Mouse (Mus musculus): ENCODE data around the gene Efna5. TPM values are rescaled to one million over a fixed set of nuclear protein-coding genes. Genes with fewer than 3 reads are reported as not detected.

The Efna5 gene
- polyA plus RNA-seq, 1 experiment, result 4.1 TPM

GRCm38 (mm10) chr17:62785781-62786601, 95.1 kb downstream of the Efna5 start:
- TF ChIP-seq CTCF (IDR thresholded peaks at IDR 0.05; ENCODE audit: borderline replicate concordance, insufficient read depth, low read depth, low read length) (no peak), POLR2A (IDR thresholded peaks at IDR 0.05; ENCODE audit: borderline replicate concordance, insufficient read depth, low read length) (no peak)

DNA sequence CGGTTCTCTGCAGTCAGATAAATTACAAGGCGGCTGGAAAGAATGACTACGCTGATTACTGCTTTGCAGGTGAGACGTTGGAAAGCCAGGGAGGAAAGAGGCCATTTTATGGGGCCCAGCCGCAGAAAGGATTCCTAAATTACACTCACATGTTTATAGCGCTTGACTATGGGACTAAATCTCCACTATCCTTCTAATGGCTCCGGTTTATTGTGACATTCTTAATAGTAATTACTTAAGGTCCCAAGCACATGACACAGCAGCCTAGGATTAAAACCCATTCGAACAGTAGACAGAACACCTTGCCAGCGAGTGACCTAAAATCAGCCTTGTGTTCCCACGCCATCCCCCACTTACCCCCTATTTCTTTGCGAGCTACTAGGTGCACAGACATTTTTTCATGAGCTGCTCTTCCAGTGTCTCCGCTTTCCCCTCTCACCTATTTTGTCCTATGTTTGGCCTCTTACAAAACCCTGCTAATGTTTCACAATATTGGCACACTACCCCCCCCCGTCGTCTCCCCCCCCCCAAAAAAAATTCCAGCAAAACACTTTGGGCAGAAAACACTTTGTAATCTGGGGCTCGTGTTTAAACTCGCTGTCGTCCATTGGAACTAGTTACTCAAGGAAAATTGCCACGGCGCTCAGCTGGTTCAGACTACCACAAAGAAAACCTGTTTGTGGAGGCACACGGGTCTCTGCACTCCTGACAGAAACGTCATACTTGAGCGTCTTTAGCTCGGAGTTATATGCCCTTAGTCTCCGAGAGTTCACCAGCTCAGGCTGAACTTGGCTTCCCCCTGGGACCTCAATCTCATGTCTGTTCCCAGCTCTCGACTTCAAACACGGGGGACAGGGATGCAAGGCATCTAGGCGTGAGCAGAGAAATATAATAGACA, 96.6 kb downstream of the Efna5 start:
- 49% methylated on average over 27 of the region's 27 CpGs for WGBS
- no peaks in the 10 kb centered on the region for H3K4me1 ChIP-seq (ENCODE audit: control insufficient read depth, insufficient read depth, low read length)
- H3K27ac ChIP-seq (ENCODE audit: insufficient read depth, low read length), result no peak overlapping the region

More at GRCm38 (mm10) chr17:62785781-62786601, 95.1 kb downstream of the Efna5 start:
- Histone ChIP-seq H3K4me3 (replicated peaks; ENCODE audit: insufficient read depth, low read depth, low read length) (no peak overlapping the region), H3K4me1 (ENCODE audit: control insufficient read depth, insufficient read depth, low read length) (no peaks in the 10 kb centered on the region), H3K27ac (ENCODE audit: insufficient read depth, low read length) (no peak overlapping the region), H3K27me3 (ENCODE audit: control insufficient read depth, insufficient read depth, low read length) (no peaks in the 10 kb centered on the region)
- DNase-seq, result no peak
- WGBS, result 68% methylated on average over 4 of the region's 4 CpGs

DNA sequence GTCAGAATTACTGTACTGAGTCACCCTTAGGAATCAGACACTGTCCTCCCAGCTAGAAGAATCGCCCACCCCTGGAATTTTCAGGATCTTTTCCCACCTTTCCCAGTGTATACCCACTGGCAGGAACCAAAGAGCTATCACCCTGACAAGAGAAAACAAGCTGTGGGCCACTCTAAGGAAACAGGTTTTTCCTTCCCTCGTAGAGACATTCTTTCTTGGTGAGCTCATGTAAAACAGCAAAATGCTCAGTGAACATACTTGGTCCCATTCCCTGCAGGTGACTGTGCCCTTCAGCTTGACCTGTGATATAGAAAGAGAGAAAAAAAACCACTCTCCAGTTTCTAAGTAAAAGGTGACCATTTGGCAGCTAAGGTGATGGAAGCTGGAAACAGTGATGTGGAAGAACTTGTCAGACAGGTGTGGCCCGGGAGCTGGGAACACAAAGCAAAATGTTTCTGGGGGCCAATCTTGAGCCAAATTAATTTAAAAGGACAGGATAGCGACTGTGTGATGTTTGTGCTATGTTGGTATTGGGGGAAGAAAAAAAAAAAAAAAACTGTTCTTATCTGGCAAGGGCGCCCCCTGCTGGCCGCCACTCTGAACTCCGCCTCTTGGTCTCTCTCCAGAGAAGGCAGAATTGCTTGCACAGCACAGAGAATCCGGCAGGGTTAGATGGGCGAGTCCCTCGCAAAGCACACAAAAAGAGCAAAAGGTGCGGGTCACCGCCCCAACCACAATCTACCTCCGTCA, 97.4 kb downstream of the Efna5 start:
- Histone ChIP-seq H3K4me1 (ENCODE audit: control insufficient read depth, insufficient read depth, low read length) (no peaks in the 10 kb centered on the region), H3K4me3 (replicated peaks; ENCODE audit: insufficient read depth, low read depth, low read length) (peak overlapping the region; percentile 42), H3K27me3 (ENCODE audit: control insufficient read depth, insufficient read depth, low read length) (no peaks in the 10 kb centered on the region; the same call in 1 of the 2 replicates), H3K27ac (ENCODE audit: insufficient read depth, low read length) (no peak overlapping the region)
- TF ChIP-seq POLR2A (IDR thresholded peaks at IDR 0.05; ENCODE audit: borderline replicate concordance, insufficient read depth, low read length) (no peak), CTCF (IDR thresholded peaks at IDR 0.05; ENCODE audit: borderline replicate concordance, insufficient read depth, low read depth, low read length) (peak; percentile 61)
- peak; percentile 60 to 72 for DNase-seq
- 19% methylated on average over 13 of the region's 13 CpGs for WGBS

More for the DNA sequence above, 96.6 kb downstream of the Efna5 start:
- Histone ChIP-seq H3K4me3 (replicated peaks; ENCODE audit: insufficient read depth, low read depth, low read length) (peak overlapping the region; percentile 42), H3K27me3 (ENCODE audit: control insufficient read depth, insufficient read depth, low read length) (no peaks in the 10 kb centered on the region)
- no peak for DNase-seq
- no peak for TF ChIP-seq CTCF (IDR thresholded peaks at IDR 0.05; ENCODE audit: borderline replicate concordance, insufficient read depth, low read depth, low read length)
- TF ChIP-seq POLR2A (IDR thresholded peaks at IDR 0.05; ENCODE audit: borderline replicate concordance, insufficient read depth, low read length), result no peak

- DNase-seq, result peak in 1 of 2 experiments; percentile 10
- no peaks in the 10 kb centered on the region for H3K4me1 ChIP-seq (ENCODE audit: control insufficient read depth, insufficient read depth, low read length)
- 64% methylated on average over 13 of the region's 13 CpGs for WGBS
- H3K27me3 ChIP-seq (ENCODE audit: control insufficient read depth, insufficient read depth, low read length), result no peaks in the 10 kb centered on the region; the same call in 1 of the 2 replicates
- TF ChIP-seq CTCF (IDR thresholded peaks at IDR 0.05; ENCODE audit: borderline replicate concordance, insufficient read depth, low read depth, low read length), result no peak
- TF ChIP-seq POLR2A (IDR thresholded peaks at IDR 0.05; ENCODE audit: borderline replicate concordance, insufficient read depth, low read length), result no peak
- H3K4me3 ChIP-seq (replicated peaks; ENCODE audit: insufficient read depth, low read depth, low read length), result no peak overlapping the region
- H3K27ac ChIP-seq (ENCODE audit: insufficient read depth, low read length), result no peak overlapping the region
Observed at GRCm38 (mm10) chr17:62782826-62783404, 98.2 kb downstream of the Efna5 start.

GRCm38 (mm10) chr17:62781120-62781519, 100.0 kb downstream of the Efna5 start:
- DNase-seq, result no peak
- Histone ChIP-seq H3K27me3 (ENCODE audit: control insufficient read depth, insufficient read depth, low read length) (no peaks in the 10 kb centered on the region; the same call in 1 of the 2 replicates), H3K4me1 (ENCODE audit: control insufficient read depth, insufficient read depth, low read length) (no peaks in the 10 kb centered on the region), H3K4me3 (replicated peaks; ENCODE audit: insufficient read depth, low read depth, low read length) (no peak overlapping the region), H3K27ac (ENCODE audit: insufficient read depth, low read length) (no peak overlapping the region)
- TF ChIP-seq CTCF (IDR thresholded peaks at IDR 0.05; ENCODE audit: borderline replicate concordance, insufficient read depth, low read depth, low read length) (no peak), POLR2A (IDR thresholded peaks at IDR 0.05; ENCODE audit: borderline replicate concordance, insufficient read depth, low read length) (no peak)
- 53% methylated on average over 6 of the region's 6 CpGs for WGBS

GRCm38 (mm10) chr17:62777858-62778564, 103.1 kb downstream of the Efna5 start:
- 52% methylated on average over 10 of the region's 10 CpGs for WGBS
- Histone ChIP-seq H3K4me3 (replicated peaks; ENCODE audit: insufficient read depth, low read depth, low read length) (no peak overlapping the region), H3K27me3 (ENCODE audit: control insufficient read depth, insufficient read depth, low read length) (no peaks in the 10 kb centered on the region; the same call in 1 of the 2 replicates), H3K4me1 (ENCODE audit: control insufficient read depth, insufficient read depth, low read length) (no peaks in the 10 kb centered on the region), H3K27ac (ENCODE audit: insufficient read depth, low read length) (no peak overlapping the region)
- DNase-seq, result no peak
- TF ChIP-seq POLR2A (IDR thresholded peaks at IDR 0.05; ENCODE audit: borderline replicate concordance, insufficient read depth, low read length) (no peak), CTCF (IDR thresholded peaks at IDR 0.05; ENCODE audit: borderline replicate concordance, insufficient read depth, low read depth, low read length) (no peak)

Measured in cerebellum, adult 2 months (tissue).